Mouse (Mus musculus): Measurements from ENCODE around the gene Fuca1. TPM values are rescaled to one million over a fixed set of nuclear protein-coding genes. Genes with fewer than 3 reads are reported as not detected.

Fuca1 gene
- total and polyA plus RNA-seq, 3 experiments, result 26.8 to 48.6 TPM; not detected in 1

DNA sequence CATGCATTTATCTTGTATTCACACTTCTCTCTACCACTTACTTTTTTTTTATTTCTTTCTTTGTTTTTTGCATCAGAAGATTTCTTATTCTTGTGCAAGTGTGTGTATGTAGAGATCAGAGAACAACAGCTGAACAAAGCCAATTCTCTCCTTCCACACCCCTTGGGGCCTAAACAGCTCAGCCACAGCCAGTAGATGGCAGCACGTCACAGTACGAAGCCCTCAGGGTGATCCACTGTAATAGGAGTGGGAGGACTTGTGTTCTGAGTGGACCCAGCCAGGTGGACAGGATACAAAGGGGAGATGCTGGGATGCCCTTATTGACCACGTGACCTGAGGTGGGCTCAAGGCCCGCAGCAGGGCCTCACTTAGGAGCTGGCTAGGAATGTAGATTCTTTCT, 30.7 kb upstream of the Fuca1 start:
- H3K4me3 ChIP-seq (ENCODE audit: control insufficient read depth in 1 of 2, insufficient read depth in 1 of 2, low read depth in 2 of 2, low read length in 2 of 2), result no peak overlapping the region
- no peaks in the 10 kb centered on the region for H3K9me3 ChIP-seq (replicated peaks; ENCODE audit: insufficient read depth, low read length)
- no peak overlapping the region for H3K27ac ChIP-seq (ENCODE audit: control insufficient read depth, low read depth, low read length)
- no peak overlapping the region for H3K9ac ChIP-seq (ENCODE audit: control insufficient read depth, low read depth, low read length, poor library complexity, severe bottlenecking)
- peak; percentile 83 for DNase-seq (ENCODE audit: low read depth, low spot score)
- no peaks in the 10 kb centered on the region for H3K79me2 ChIP-seq (ENCODE audit: control insufficient read depth, insufficient read depth, low read length, poor library complexity)
- H3K27me3 ChIP-seq (ENCODE audit: control insufficient read depth in 1 of 2, insufficient read depth in 2 of 2, low read length in 2 of 2), result no peaks in the 10 kb centered on the region
- H3K4me1 ChIP-seq (ENCODE audit: control insufficient read depth in 1 of 2, insufficient read depth in 2 of 2, low read length in 2 of 2), result peaks cover 4 to 29% of the 10 kb centered on the region in 2 experiments
- TF ChIP-seq TBP (IDR thresholded peaks at IDR 0.05; ENCODE audit: low read depth, low read length) (no peak), POLR2A (IDR thresholded peaks at IDR 0.05; ENCODE audit: control insufficient read depth in 1 of 2, insufficient read depth in 1 of 2, low read depth in 1 of 2, low read length in 2 of 2, poor library complexity in 1 of 2) (no peak), ZNF384 (IDR thresholded peaks at IDR 0.05; ENCODE audit: low read depth, low read length) (no peak), RAD21 (IDR thresholded peaks at IDR 0.05; ENCODE audit: low read depth, low read length) (peak; percentile 91), MXI1 (IDR thresholded peaks at IDR 0.05; ENCODE audit: low read depth, low read length) (no peak), EP300 (IDR thresholded peaks at IDR 0.05; ENCODE audit: low read depth in 1 of 2, low read length in 2 of 2) (no peak), CHD1 (IDR thresholded peaks at IDR 0.05; ENCODE audit: low read depth, low read length) (no peak), TCF12 (IDR thresholded peaks at IDR 0.05; ENCODE audit: low read depth, low read length) (no peak), USF1 (IDR thresholded peaks at IDR 0.05; ENCODE audit: low read depth, low read length) (peak; percentile 35), MAZ (IDR thresholded peaks at IDR 0.05; ENCODE audit: low read depth, low read length) (no peak), USF2 (IDR thresholded peaks at IDR 0.05; ENCODE audit: borderline replicate concordance in 1 of 2, insufficient read depth in 1 of 2, low read depth in 1 of 2, low read length in 2 of 2) (no peak), SMC3 (IDR thresholded peaks at IDR 0.05; ENCODE audit: low read depth, low read length) (peak; percentile 94), ELF1 (IDR thresholded peaks at IDR 0.05; ENCODE audit: low read depth, low read length) (no peak), CTCF (IDR thresholded peaks at IDR 0.05 in 2 of 3, conservative IDR thresholded peaks at IDR 0.05 in 1 of 3; ENCODE audit: control insufficient read depth in 1 of 3, insufficient read depth in 1 of 3, low read depth in 2 of 3, low read length in 3 of 3, poor library complexity in 1 of 3, severe bottlenecking in 1 of 3) (peak; percentile 78 to 96 (median 93)), HCFC1 (IDR thresholded peaks at IDR 0.05; ENCODE audit: low read depth, low read length) (no peak), NELFE (IDR thresholded peaks at IDR 0.05; ENCODE audit: low read depth, low read length) (no peak), BHLHE40 (IDR thresholded peaks at IDR 0.05; ENCODE audit: borderline replicate concordance, low read depth, low read length) (no peak), TAL1 (IDR thresholded peaks at IDR 0.05; ENCODE audit: low read length) (no peak), ZC3H11A (IDR thresholded peaks at IDR 0.05; ENCODE audit: low read depth, low read length) (peak; percentile 86), KAT2A (conservative IDR thresholded peaks at IDR 0.05; ENCODE audit: low read depth, low read length) (no peak), POLR2AphosphoS2 (IDR thresholded peaks at IDR 0.05; ENCODE audit: low read length) (no peak), GATA1 (IDR thresholded peaks at IDR 0.05; ENCODE audit: low read depth, low read length) (no peak), SIN3A (IDR thresholded peaks at IDR 0.05; ENCODE audit: low read length) (0 out of 2 replicates have a peak, but pooled peaks have one; percentile 30), ETS1 (IDR thresholded peaks at IDR 0.05; ENCODE audit: low read depth, low read length) (no peak)
- H3K36me3 ChIP-seq (ENCODE audit: control insufficient read depth in 1 of 2, insufficient read depth in 2 of 2, low read length in 2 of 2), result peaks cover 0 to 21% of the 10 kb centered on the region in 2 experiments; a peak in 2 of 4 replicates
